Mouse (Mus musculus) erythroblast, embryonic 14.5 days (primary cell): Measurements from ENCODE around the gene Galnt2. TPM values are rescaled to one million over a fixed set of nuclear protein-coding genes. Genes with fewer than 3 reads are reported as not detected.

Source experiments
- H3K27me3 ChIP-seq: 2 replicates; pipeline ENCODE4 v1.6.1; 2012; ENCODE audit warnings: inconsistent platforms; ENCODE audit not compliant: control insufficient read depth
- H3K36me3 ChIP-seq: 2 replicates; pipeline ENCODE4 v1.6.1; 2012; ENCODE audit warnings: mild to moderate bottlenecking, inconsistent platforms; ENCODE audit not compliant: control insufficient read depth
- H3K4me1 ChIP-seq: 2 replicates; pipeline ENCODE4 v1.6.1; 2012; ENCODE audit warnings: inconsistent platforms; ENCODE audit not compliant: control insufficient read depth
- H3K4me3 ChIP-seq: replicated peaks from 2 replicates; pipeline ENCODE3; 2012; ENCODE audit warnings: moderate library complexity, mild to moderate bottlenecking, inconsistent platforms
- H3K9me3 ChIP-seq: 2 replicates; pipeline ENCODE4 v1.6.1; 2012; ENCODE audit warnings: low read length, inconsistent platforms, mixed read lengths; ENCODE audit not compliant: control insufficient read depth
- GATA1 ChIP-seq: IDR thresholded peaks from 2 replicates; pipeline ENCODE4 v1.6.1; 2012; ENCODE audit warnings: low read length, inconsistent platforms, mixed read lengths
- TAL1 ChIP-seq: IDR thresholded peaks from 3 replicates; pipeline ENCODE4 v1.6.1; 2012; ENCODE audit warnings: low read length, inconsistent platforms, mixed read lengths
- polyA plus RNA-seq: library from polyadenylated mRNA; stranded (reverse); fragments of >175 nt; gene quantifications from 2 replicates; pipeline ENCODE4 v1.2.3, GENCODE M21; 2012

The Galnt2 gene
- polyA plus RNA-seq, 1 experiment = 6.7 TPM

DNA sequence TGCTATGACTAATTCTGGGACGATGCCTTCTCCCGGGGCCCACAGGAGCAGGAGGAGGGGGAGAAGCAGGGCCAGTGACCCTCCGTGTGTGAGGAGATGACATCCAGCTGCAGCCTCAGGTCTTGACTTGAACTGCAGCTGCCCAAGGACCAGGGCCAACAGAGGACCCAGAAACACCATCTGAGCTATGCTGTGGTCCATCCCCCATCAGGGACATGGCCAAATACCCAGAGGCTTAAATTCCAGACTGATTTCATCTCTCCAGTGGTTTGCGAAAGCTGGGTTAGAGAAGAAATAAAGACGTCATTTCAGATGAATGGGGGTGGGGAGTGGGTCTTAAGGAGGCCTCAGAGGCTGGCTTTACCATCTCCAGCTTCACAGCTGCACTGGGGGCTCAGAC lies 35.0 kb upstream of the Galnt2 start:
- Histone ChIP-seq H3K9me3 (no peaks in the 10 kb centered on the region), H3K4me3 (no peak overlapping the region), H3K27me3 (no peaks in the 10 kb centered on the region), H3K4me1 (no peaks in the 10 kb centered on the region), H3K36me3 (no peaks in the 10 kb centered on the region)
- TF ChIP-seq TAL1 = no peak
- TF ChIP-seq GATA1 = no peak

DNA sequence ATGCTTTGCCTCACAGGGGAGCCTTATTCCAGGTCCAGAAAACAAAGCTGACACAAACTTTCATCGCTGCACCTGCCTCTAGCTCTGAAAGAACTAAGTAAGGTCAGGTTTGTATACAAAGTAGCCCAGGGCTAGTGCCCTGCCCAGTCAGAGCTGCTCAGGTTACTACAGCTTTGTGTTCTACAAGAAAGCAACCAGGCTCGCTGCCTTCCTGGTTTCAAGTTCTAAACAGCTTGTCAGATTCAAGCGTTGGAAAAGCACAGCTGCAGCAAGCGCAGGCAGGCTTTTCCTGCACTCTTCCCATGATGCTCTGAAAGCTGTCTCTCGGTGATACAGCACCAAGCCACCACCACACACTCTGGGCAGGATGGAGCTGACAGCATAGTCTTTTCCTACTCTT lies 34.4 kb upstream of the Galnt2 start:
- TF ChIP-seq TAL1 = no peak
- no peak for TF ChIP-seq GATA1
- Histone ChIP-seq H3K4me3 (no peak overlapping the region), H3K4me1 (no peaks in the 10 kb centered on the region), H3K27me3 (no peaks in the 10 kb centered on the region), H3K36me3 (no peaks in the 10 kb centered on the region), H3K9me3 (no peaks in the 10 kb centered on the region)

DNA sequence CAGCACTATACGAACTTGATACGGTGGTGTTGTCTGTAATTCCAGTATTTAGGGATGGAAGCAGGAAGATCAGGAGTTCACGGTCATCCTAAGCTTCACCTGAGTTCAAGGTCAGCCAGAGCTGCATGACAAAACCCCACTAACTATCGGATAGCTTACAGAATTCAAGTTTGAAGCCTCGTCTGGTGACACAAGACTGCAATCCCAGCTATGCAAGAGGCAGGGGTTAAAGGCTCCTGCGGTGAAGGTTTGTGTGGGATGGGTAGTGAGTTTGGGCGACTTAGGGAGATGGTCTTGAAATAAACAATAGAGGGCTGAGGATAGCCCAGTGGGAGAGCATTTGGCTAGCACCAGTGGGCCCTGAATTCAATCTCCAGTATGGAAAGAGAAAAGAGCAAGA lies 33.0 kb upstream of the Galnt2 start:
- Histone ChIP-seq H3K36me3 (no peaks in the 10 kb centered on the region), H3K9me3 (no peaks in the 10 kb centered on the region), H3K4me1 (no peaks in the 10 kb centered on the region), H3K4me3 (no peak overlapping the region), H3K27me3 (no peaks in the 10 kb centered on the region)
- TF ChIP-seq GATA1 (no peak), TAL1 (no peak)

DNA sequence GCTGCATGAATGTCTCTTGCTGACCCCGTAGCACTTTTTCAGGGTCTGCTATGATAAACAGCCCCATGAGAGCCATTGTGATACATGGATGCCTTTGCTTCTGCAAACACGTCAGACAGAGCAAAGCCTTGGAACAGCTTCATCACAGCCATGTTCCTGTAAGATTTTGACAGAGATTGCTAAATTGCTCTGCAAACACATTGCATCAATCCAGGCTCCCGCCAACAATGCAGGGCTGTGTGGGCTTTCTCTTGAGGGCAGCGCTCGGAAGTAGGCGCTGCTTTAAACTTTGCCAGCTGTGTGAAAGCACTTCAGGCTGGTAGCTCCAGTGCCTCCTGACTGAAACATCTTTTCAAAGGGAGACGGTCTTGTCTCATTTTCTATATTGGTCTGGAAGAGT lies 30.8 kb upstream of the Galnt2 start:
- no peaks in the 10 kb centered on the region for H3K27me3 ChIP-seq

DNA sequence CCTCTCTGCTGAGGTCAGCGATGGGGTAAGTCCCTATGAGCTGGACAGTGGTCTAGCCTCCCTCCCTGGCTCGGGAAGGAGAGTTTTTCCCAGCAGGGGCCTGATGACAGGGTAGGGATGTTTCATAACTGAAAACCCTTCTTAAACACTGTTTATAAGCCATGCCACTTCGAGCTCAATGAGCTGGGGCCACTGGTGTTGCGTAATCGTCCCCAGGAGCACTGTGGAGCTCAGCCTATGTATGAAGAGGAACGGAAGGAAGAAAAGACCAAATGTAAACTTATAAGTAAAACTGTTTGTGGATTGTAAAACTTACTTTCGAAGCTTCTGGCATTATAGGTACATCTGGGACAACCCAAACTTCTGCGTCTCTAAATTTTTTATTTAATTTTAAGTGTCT lies 29.5 kb upstream of the Galnt2 start:
- TF ChIP-seq TAL1 = no peak
- no peak for TF ChIP-seq GATA1
- Histone ChIP-seq H3K36me3 (no peaks in the 10 kb centered on the region), H3K4me1 (no peaks in the 10 kb centered on the region), H3K9me3 (no peaks in the 10 kb centered on the region), H3K27me3 (no peaks in the 10 kb centered on the region), H3K4me3 (no peak overlapping the region)

More for the DNA sequence above, 30.8 kb upstream of the Galnt2 start:
- Histone ChIP-seq H3K36me3 (no peaks in the 10 kb centered on the region), H3K4me1 (no peaks in the 10 kb centered on the region), H3K4me3 (no peak overlapping the region), H3K9me3 (no peaks in the 10 kb centered on the region)
- TF ChIP-seq TAL1 (no peak), GATA1 (no peak)

DNA sequence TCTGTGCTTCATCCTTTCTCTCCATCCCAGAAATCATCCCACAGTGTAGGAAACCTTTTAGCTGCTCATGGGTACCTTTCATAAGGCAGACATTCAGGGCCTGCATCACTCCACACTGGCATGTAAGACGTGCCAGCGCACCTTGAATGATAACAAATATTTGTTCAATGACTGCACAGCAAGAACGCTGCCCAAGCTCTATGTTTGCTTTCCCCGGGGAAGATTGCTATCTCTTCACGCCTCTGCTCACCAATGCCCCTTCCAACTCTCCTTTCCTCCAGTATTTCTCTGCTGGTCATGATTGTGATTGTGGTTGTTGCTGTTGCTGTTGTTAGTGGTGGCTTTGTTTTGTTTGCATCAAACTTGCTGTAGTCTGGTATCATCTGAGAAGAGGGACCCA lies 28.3 kb upstream of the Galnt2 start:
- H3K36me3 ChIP-seq = no peaks in the 10 kb centered on the region
- no peaks in the 10 kb centered on the region for H3K27me3 ChIP-seq

DNA sequence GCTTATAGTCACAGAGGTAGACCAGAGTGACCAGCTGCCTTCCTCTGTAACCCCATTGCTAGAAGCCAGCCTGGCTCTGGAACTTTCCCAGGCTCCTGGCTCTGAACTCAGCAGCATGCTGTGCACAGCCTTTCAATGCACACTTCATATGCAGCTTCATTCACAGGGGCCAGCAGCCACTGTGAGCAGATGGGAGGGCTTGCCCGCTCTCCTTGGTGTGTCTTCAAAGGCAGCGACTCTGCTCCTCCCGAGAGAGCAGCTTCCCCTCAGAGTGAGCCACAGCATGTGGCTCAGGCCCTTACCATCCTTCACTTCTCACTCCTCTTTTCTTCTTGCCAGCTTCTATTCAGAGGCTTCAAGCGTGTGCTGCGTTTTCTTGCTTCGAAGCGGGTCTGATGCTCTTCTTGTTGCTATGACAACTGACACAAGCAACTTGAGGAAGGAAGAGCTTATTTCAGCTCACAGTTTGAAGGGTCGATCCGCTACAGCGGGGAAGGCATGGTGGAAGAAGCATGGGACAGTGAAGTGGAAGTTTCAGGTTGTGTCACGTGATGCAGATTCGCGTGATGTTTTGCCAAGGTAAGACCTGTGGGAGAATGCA lies 27.1 kb upstream of the Galnt2 start:
- H3K4me3 ChIP-seq = no peak overlapping the region
- no peak for TF ChIP-seq TAL1
- TF ChIP-seq GATA1 = no peak
- H3K27me3 ChIP-seq = no peaks in the 10 kb centered on the region
- no peaks in the 10 kb centered on the region for H3K36me3 ChIP-seq
- H3K9me3 ChIP-seq = no peaks in the 10 kb centered on the region
- H3K4me1 ChIP-seq = no peaks in the 10 kb centered on the region

More for the DNA sequence above, 28.3 kb upstream of the Galnt2 start:
- no peak overlapping the region for H3K4me3 ChIP-seq
- H3K4me1 ChIP-seq = no peaks in the 10 kb centered on the region
- H3K9me3 ChIP-seq = no peaks in the 10 kb centered on the region
- TF ChIP-seq TAL1 = no peak
- TF ChIP-seq GATA1 = no peak

DNA sequence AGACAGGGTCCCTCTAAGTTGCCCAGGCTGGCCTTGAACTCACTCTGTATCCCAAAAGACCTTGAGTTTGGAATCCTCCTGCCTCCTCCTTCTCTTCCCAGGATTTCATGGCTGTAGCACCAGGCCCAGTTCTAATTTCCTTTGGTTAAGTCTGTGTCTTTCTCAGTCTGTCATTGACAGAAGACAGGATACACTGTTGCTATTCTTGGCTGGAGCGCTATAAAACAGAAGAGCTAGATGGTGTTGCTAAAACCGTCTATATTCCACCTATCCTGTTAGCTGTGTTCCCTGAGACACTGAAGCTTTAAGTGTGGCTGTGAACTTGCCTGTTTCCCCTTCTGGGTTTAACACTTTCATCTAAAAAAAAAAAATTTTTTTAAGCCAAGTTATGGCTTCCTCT lies 19.0 kb upstream of the Galnt2 start:
- H3K4me1 ChIP-seq = no peaks in the 10 kb centered on the region
- H3K4me3 ChIP-seq = no peak overlapping the region
- H3K9me3 ChIP-seq = no peaks in the 10 kb centered on the region
- no peaks in the 10 kb centered on the region for H3K36me3 ChIP-seq
- TF ChIP-seq GATA1 = no peak
- TF ChIP-seq TAL1 = no peak
- H3K27me3 ChIP-seq = no peaks in the 10 kb centered on the region

DNA sequence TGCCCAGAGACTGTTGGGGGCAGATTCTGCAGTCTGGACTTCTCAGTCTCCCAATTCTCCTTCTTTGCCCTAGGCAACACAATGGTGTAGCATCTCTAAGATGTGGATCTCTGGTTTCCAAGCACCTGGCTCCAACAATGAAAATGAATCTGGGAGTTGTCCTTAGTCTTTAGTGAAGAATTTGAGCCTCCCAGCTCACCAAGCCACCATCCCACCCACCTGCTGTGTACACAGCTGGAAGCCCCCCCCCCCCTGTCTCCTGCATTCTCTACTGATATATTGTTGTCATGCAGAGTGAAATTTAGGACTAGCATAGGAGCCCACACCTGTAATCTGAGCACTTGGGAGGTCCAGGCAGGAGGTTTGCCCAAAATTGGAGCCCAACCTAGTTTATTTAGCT lies 14.2 kb upstream of the Galnt2 start:
- H3K36me3 ChIP-seq = no peaks in the 10 kb centered on the region
- no peak for TF ChIP-seq TAL1
- TF ChIP-seq GATA1 = no peak
- H3K27me3 ChIP-seq = no peaks in the 10 kb centered on the region
- H3K4me3 ChIP-seq = no peak overlapping the region
- no peaks in the 10 kb centered on the region for H3K4me1 ChIP-seq
- H3K9me3 ChIP-seq = no peaks in the 10 kb centered on the region

DNA sequence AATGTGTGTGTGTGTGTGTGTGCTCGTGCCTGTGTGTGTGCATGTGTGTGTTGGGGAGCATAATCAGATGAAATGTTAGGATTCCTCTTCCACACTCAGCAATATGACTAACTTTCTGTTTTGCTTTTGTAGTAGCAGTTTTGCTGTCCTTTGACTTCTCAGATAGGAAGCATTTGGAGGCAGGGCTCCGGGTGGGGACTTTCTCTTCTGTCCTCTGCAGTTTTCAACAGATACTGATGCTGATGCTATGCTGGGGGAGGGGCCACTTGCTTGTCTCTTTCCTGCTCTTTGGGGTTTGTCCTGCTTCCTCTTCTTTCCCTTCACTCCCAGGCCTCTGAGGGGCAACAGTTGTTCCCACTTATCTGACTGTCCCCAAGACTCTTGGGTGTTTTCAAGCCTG lies 1.3 kb upstream of the Galnt2 start:
- no peak for TF ChIP-seq TAL1
- no peak for TF ChIP-seq GATA1
- peaks cover 38% of the 10 kb centered on the region for H3K4me1 ChIP-seq
- H3K27me3 ChIP-seq = peaks cover 36% of the 10 kb centered on the region
- no peak overlapping the region for H3K4me3 ChIP-seq
- H3K9me3 ChIP-seq = no peaks in the 10 kb centered on the region
- no peaks in the 10 kb centered on the region; the same call in 1 of the 2 replicates for H3K36me3 ChIP-seq
